Mouse (Mus musculus) hindbrain, embryonic 15.5 days (tissue): ENCODE results near the gene Syt1. TPM values are rescaled to one million over a fixed set of nuclear protein-coding genes. Genes with fewer than 3 reads are reported as not detected.

ENCODE experiments used
- ATAC-seq: fragments of 200-750 bp; cut with Nextera tagmentation; 2 replicates; pipeline ENCODE4 v1.8.0; 2017; ENCODE audit warnings: low read depth, moderate number of reproducible peaks, moderate TSS enrichment; ENCODE audit not compliant: low FRiP score
- H3K27ac ChIP-seq: fragments of 300-500 bp; sonication (generic); replicated peaks from 2 replicates; pipeline ENCODE4 v1.5.1; 2015; ENCODE audit warnings: mild to moderate bottlenecking, inconsistent platforms
- H3K27me3 ChIP-seq: fragments of 300-500 bp; sonication (generic); 2 replicates; pipeline ENCODE4 v1.6.1; 2015; ENCODE audit warnings: control low read depth, inconsistent platforms
- H3K36me3 ChIP-seq: fragments of 300-500 bp; sonication (generic); 2 replicates; pipeline ENCODE4 v1.6.1; 2015; ENCODE audit warnings: control low read depth, inconsistent platforms
- H3K4me1 ChIP-seq: fragments of 300-500 bp; sonication (generic); replicated peaks from 2 replicates; pipeline ENCODE4 v1.6.1; 2015; ENCODE audit warnings: control low read depth, inconsistent platforms
- H3K4me2 ChIP-seq: fragments of 300-500 bp; sonication (generic); 2 replicates; pipeline ENCODE4 v1.6.1; 2015; ENCODE audit warnings: moderate library complexity, mild to moderate bottlenecking, inconsistent platforms
- H3K4me3 ChIP-seq: fragments of 300-500 bp; sonication (generic); 2 replicates; pipeline ENCODE4 v1.5.1; 2015; ENCODE audit warnings: mild to moderate bottlenecking, inconsistent platforms
- H3K9ac ChIP-seq: fragments of 300-500 bp; sonication (generic); 2 replicates; pipeline ENCODE4 v1.6.1; 2015; ENCODE audit warnings: inconsistent platforms
- H3K9me3 ChIP-seq: fragments of 300-500 bp; sonication (generic); 2 replicates; pipeline ENCODE4 v1.6.1; 2016; ENCODE audit warnings: control low read depth, inconsistent platforms
- WGBS: fragments of 180-500 bp; shearing (Covaris S2); methylation state at CpG from one replicate; pipeline ENCODE4 v1.1.7; 2015; 5-methylcytosine and 5-hydroxymethylcytosine counted together
- polyA plus RNA-seq: library from polyadenylated mRNA; unstranded; fragments of >200 nt; fragmentation: Nextera tagmentation; extraction: Ambion mirVana; gene quantifications from 2 replicates; pipeline ENCODE4 v1.2.1, GENCODE M21; 2015

Gene Syt1
- polyA plus RNA-seq, 1 experiment from 2014 or later, result 131 TPM

DNA sequence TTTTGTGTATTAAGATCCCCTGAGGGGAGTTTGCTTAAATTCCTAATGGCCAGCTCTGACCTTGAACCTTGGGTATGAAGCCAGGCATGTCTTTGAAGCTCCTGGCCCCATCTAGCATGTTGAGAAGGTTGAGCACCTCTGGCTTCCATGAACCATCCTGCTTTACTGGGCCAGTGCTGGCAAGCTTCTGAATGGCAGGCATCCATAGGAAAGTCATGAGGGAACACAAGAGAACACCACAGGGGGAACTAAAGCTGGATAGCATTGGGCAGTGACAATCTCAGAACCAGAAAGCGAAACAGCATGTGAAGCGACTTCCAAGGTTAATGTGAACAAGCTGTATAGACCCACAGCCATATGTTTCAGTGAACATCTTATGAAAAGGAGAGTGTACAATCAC is 130.4 kb downstream of the Syt1 start:
- Histone ChIP-seq H3K27ac (no peak overlapping the region), H3K9ac (no peak overlapping the region), H3K4me2 (no peak overlapping the region), H3K4me3 (no peak overlapping the region), H3K36me3 (no peaks in the 10 kb centered on the region), H3K27me3 (no peaks in the 10 kb centered on the region), H3K4me1 (no peaks in the 10 kb centered on the region), H3K9me3 (no peaks in the 10 kb centered on the region)
- no peak for ATAC-seq
- 79% methylated on average over 2 of the region's 2 CpGs for WGBS

DNA sequence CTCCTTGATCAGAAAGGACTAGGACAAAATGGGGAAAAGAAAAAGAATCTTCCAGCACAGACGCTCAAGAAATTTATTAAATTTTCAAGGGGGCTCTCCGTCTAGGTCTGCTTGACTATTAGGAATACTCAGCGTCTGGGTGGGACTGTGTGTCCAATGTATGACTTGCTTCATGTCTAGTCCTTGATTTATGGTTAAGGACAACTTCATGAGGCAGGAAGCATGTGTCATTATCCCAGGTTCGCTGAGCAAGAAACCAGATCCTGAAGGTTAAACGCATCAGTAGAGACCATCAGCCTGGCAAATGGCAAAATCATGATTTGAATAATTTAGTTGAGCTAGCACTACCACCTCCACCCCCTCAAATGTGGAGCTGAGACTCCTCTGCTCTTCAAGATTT is 135.1 kb downstream of the Syt1 start:
- Histone ChIP-seq H3K4me1 (no peaks in the 10 kb centered on the region), H3K4me2 (no peak overlapping the region), H3K9ac (no peak overlapping the region), H3K27me3 (no peaks in the 10 kb centered on the region), H3K9me3 (no peaks in the 10 kb centered on the region), H3K36me3 (no peaks in the 10 kb centered on the region), H3K4me3 (no peak overlapping the region), H3K27ac (no peak overlapping the region)
- WGBS, result 79% methylated on average over 5 of the region's 5 CpGs
- ATAC-seq, result no peak

DNA sequence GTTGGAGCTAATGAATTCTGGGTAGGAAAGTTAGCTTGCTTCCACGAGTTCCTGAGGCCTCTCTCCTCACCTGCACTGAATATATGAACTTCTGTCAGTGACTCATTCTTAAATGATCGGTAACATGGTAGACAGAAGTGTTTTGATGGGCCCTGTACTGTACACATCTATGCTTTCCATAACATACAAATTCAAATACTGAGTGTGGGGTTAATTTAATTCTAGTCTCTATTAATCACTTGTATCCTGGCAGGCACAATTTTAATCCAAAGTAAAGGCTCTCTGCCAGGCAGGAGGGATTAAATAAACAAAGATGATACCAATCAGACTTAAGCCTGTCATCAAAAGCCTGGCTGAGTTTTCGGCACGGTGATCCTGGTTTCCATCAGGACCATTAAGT is 136.1 kb downstream of the Syt1 start:
- H3K4me2 ChIP-seq, result no peak overlapping the region
- no peaks in the 10 kb centered on the region for H3K9me3 ChIP-seq
- 70% methylated on average over 4 of the region's 4 CpGs for WGBS
- H3K4me3 ChIP-seq, result no peak overlapping the region
- no peaks in the 10 kb centered on the region for H3K27me3 ChIP-seq
- H3K27ac ChIP-seq, result no peak overlapping the region
- H3K4me1 ChIP-seq, result no peaks in the 10 kb centered on the region
- H3K9ac ChIP-seq, result no peak overlapping the region
- H3K36me3 ChIP-seq, result no peaks in the 10 kb centered on the region
- no peak for ATAC-seq

DNA sequence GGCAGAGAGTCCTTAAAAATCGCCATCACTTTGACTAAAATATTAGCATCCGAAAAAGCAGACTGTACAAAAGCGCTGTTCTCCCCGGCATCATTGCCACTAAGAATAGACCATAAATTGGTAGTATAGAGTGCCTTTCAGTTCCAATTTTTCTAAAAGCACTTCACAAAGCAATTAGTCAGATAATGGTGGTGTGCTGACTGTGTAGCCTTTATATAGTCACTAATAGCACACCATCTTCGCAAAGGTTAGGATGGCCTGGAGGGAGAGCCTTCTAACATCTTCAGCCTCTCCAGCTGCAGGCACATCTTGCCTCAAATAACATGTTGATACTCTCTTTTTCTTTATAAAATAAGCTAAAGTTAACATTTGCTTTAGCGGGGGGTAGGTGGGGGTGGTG is 138.4 kb downstream of the Syt1 start:
- Histone ChIP-seq H3K4me3 (no peak overlapping the region), H3K36me3 (no peaks in the 10 kb centered on the region), H3K4me2 (no peak overlapping the region), H3K27ac (no peak overlapping the region), H3K4me1 (0 out of 2 replicates have a peak, but pooled peaks cover 2% of the 10 kb centered on the region), H3K9me3 (no peaks in the 10 kb centered on the region), H3K27me3 (no peaks in the 10 kb centered on the region), H3K9ac (no peak overlapping the region)
- ATAC-seq, result no peak
- WGBS, result 79% methylated on average over 6 of the region's 6 CpGs

DNA sequence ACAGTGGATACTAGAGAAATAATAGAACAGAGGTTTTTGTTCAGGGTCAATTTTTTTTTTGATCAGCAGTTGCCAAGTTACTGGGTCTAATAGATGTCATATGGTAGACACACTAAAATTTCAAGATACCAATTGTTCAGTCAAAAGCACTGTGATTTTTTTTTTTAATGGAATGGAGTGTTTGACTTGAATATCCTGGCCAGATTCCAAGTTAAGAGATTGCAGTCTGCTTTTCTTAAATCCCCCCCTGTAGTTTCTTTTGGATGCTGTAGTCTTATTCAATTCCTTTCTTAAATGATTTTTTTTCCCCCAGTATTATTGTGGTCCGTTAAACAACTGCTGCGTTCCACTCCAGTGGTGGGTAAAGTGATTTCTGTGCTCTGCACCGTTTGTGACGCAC is 140.2 kb downstream of the Syt1 start:
- Histone ChIP-seq H3K27me3 (no peaks in the 10 kb centered on the region), H3K27ac (no peak overlapping the region), H3K9me3 (no peaks in the 10 kb centered on the region), H3K9ac (no peak overlapping the region), H3K4me1 (0 out of 2 replicates have a peak, but pooled peaks cover 5% of the 10 kb centered on the region), H3K4me2 (no peak overlapping the region), H3K4me3 (no peak overlapping the region), H3K36me3 (no peaks in the 10 kb centered on the region)
- ATAC-seq, result no peak
- 53% methylated on average over 4 of the region's 4 CpGs for WGBS

DNA sequence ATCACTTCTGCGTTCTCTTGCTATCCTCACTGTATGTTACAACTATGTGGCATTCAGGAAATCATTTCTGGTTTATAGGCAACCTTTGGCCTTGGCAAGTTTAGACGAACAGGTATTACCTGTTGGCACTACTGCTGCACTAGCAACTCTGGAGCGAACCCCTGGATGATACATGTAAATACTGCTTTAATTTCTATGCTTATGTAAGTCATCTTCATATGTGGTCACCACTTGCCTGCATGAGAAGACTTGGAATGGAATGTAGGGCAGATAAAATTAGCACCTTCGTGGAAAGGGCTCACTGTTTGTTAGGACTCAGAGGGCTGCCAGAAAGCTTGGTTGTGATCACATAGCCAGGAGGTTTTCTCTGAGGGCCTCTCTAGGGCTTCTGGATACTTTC is 142.6 kb downstream of the Syt1 start:
- no peak overlapping the region for H3K4me3 ChIP-seq
- no peak overlapping the region for H3K4me2 ChIP-seq
- H3K4me1 ChIP-seq, result 0 out of 2 replicates have a peak, but pooled peaks cover 5% of the 10 kb centered on the region
- no peaks in the 10 kb centered on the region for H3K36me3 ChIP-seq
- no peaks in the 10 kb centered on the region for H3K27me3 ChIP-seq
- whole genome bisulfite sequencing, result 86% methylated on average over 4 of the region's 4 CpGs
- ATAC-seq, result no peak
- no peaks in the 10 kb centered on the region for H3K9me3 ChIP-seq
- no peak overlapping the region for H3K27ac ChIP-seq
- H3K9ac ChIP-seq, result no peak overlapping the region

DNA sequence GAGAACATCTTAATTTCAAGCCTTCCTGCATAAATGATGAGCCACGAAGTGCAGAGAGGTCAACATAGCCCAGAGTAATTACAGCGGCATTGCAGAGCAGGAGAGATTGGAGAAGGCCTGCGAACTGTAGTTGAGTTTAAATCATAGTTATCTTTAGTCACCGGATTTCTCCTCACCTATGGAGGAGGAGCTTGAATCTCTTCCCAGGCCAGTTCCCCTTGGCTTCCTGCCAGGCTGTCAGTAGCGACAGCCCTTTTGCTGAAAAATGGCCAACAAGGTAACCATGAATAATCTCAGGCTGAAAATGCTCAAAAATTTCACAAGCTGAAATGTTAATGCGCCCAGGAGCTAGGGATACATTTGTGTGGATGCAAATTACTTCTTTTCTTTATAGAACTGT is 143.6 kb downstream of the Syt1 start:
- Histone ChIP-seq H3K27ac (no peak overlapping the region), H3K9ac (no peak overlapping the region), H3K4me1 (0 out of 2 replicates have a peak, but pooled peaks cover 5% of the 10 kb centered on the region), H3K36me3 (no peaks in the 10 kb centered on the region), H3K27me3 (no peaks in the 10 kb centered on the region), H3K9me3 (no peaks in the 10 kb centered on the region), H3K4me3 (no peak overlapping the region), H3K4me2 (no peak overlapping the region)
- WGBS, result 66% methylated on average over 6 of the region's 6 CpGs
- ATAC-seq, result no peak

DNA sequence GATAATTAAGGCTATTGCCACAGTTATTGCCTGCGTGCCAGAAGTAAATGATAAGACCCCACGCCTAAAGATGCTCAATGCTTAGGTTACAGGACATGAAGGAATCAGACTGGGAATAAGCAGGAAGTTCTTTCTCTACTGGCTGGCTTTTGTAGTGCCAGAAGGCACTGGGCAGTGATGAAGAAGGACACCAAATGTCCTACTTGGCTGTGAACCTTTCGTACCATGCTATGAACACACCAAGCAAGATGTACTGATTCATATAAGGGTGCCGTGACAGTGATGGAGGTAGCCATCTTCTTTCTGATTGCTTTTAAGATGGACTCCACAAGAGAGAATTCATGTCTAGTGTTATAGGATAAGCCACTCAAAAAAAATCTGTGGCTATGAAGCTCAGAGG is 145.2 kb downstream of the Syt1 start:
- H3K4me3 ChIP-seq, result no peak overlapping the region
- H3K9ac ChIP-seq, result no peak overlapping the region
- no peaks in the 10 kb centered on the region for H3K36me3 ChIP-seq
- H3K27me3 ChIP-seq, result no peaks in the 10 kb centered on the region
- no peak overlapping the region for H3K27ac ChIP-seq
- H3K4me2 ChIP-seq, result no peak overlapping the region
- no peaks in the 10 kb centered on the region for H3K9me3 ChIP-seq
- 0 out of 2 replicates have a peak, but pooled peaks cover 5% of the 10 kb centered on the region for H3K4me1 ChIP-seq
- no peak for ATAC-seq
- WGBS, result 94% methylated on average over 4 of the region's 4 CpGs

DNA sequence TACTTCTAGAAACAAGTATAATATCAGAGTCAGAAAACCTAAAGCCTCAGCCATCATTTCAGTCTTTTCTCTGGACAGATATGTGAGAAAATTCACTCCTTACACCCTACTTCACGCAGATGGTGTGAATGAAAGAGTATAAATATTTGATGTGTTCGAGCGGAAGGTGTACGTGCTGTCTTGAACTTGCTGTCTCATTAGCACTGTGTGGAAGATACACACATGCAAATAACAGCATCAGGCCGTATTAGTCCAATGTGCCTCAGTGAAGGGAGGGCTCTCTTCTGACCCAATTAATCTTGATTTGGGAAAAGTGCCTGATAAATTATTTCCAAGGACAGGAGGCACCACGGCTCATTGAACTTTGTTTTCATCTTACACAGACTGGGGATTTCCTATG is 154.8 kb downstream of the Syt1 start:
- no peak for ATAC-seq
- WGBS, result 67% methylated on average over 6 of the region's 6 CpGs
- Histone ChIP-seq H3K9ac (no peak overlapping the region), H3K4me2 (no peak overlapping the region), H3K9me3 (no peaks in the 10 kb centered on the region), H3K27ac (no peak overlapping the region), H3K4me1 (no peaks in the 10 kb centered on the region), H3K27me3 (no peaks in the 10 kb centered on the region), H3K36me3 (no peaks in the 10 kb centered on the region), H3K4me3 (no peak overlapping the region)

DNA sequence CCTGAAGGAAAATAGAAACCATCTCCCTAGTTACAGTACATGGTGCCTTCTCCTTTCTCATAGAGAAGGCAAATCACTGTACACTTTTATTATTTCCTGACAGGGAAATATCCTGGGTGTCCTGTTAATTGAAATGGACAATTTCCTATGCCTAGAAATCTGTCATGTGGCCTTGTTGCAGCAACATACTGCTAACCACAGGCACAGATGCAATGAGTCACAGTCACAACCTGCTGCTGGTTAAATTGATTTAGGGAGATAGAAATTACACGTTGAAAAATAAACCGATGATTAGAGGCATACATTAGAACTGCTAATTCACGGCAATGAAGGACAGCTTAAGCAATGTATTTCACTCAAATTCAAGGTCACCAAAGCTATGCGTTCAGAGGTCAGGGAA is 158.0 kb downstream of the Syt1 start:
- no peak overlapping the region for H3K27ac ChIP-seq
- no peaks in the 10 kb centered on the region for H3K27me3 ChIP-seq
- no peak overlapping the region for H3K4me3 ChIP-seq
- H3K4me2 ChIP-seq, result no peak overlapping the region
- H3K9me3 ChIP-seq, result no peaks in the 10 kb centered on the region
- H3K4me1 ChIP-seq, result no peaks in the 10 kb centered on the region
- WGBS, result 68% methylated on average over 4 of the region's 4 CpGs
- no peaks in the 10 kb centered on the region for H3K36me3 ChIP-seq
- ATAC-seq, result no peak
- no peak overlapping the region for H3K9ac ChIP-seq

DNA sequence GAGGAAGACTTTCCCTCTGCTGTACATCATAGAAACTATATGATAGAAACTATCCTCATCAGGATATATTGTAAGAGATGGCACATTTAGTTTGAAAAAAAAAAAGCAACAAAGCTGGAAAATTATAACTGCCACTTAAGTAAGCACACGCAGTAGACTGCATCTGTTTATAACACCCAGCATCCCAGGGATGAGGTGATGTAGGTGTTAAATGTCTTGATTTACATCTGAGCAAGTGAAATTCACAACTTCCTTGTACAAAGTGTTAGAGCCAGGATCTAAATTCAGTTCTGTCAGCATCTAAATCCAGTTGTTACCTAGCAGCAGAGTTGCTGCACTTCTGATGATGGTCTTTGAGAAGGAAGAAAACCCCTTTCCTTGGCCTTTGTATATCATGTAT is 173.3 kb downstream of the Syt1 start:
- Histone ChIP-seq H3K27me3 (no peaks in the 10 kb centered on the region), H3K27ac (no peak overlapping the region), H3K4me1 (0 out of 2 replicates have a peak, but pooled peaks cover under 1% of the 10 kb centered on the region), H3K9ac (no peak overlapping the region), H3K4me2 (no peak overlapping the region), H3K4me3 (no peak overlapping the region), H3K36me3 (no peaks in the 10 kb centered on the region), H3K9me3 (no peaks in the 10 kb centered on the region)
- 98% methylated on average over 1 of the region's 1 CpGs for WGBS
- ATAC-seq, result no peak

DNA sequence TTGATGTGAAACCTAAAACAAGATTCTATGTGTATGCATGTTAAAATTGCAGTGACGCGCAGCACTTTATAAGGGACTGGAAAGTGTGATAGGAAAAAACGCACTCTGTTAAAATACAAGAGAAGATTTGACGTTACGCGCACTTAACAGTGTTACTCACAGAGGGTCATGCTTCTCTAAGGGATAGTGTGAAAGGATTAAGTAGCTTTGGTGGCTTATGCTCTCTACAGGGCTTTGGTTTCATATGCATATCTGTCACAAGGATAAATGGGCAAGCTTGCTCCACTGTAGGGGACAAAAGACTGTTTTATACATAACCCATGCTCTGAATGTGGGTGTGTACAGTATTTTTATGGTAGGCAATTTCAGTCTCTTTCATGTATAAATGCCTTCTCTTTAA is 178.5 kb downstream of the Syt1 start:
- Histone ChIP-seq H3K36me3 (no peaks in the 10 kb centered on the region), H3K4me1 (peaks cover 3% of the 10 kb centered on the region; the same call in 1 of the 2 replicates), H3K27me3 (no peaks in the 10 kb centered on the region), H3K9ac (no peak overlapping the region), H3K4me3 (no peak overlapping the region), H3K27ac (peak overlapping the region; percentile 53; the same call in 1 of the 2 replicates), H3K4me2 (peak overlapping the region; percentile 21; the same call in 1 of the 2 replicates), H3K9me3 (no peaks in the 10 kb centered on the region)
- 67% methylated on average over 6 of the region's 6 CpGs for WGBS
- peak; percentile 45; the same call in 1 of the 2 replicates for ATAC-seq

DNA sequence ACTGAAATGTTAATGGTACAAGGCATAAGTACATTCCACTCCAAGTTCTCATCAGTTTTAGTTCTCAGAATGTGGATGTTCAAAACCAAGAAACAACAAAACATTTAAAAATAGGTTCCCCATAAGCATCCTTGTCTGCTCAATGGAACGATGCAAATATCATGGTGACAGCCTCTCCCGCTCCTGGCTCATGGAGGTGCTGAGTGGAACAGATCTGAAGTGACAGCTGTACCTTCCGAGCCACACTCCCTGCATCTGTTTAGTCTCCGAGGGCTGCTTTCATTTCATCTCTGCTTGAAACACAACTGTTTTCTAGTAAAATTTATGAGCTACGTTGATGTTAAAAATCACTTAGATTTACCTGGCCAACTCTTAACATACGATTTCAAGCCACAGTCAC is 179.0 kb downstream of the Syt1 start:
- no peaks in the 10 kb centered on the region for H3K36me3 ChIP-seq
- ATAC-seq, result no peak
- peaks cover 3% of the 10 kb centered on the region; the same call in 1 of the 2 replicates for H3K4me1 ChIP-seq
- H3K4me3 ChIP-seq, result no peak overlapping the region
- H3K27me3 ChIP-seq, result no peaks in the 10 kb centered on the region
- no peaks in the 10 kb centered on the region for H3K9me3 ChIP-seq
- peak overlapping the region; percentile 45; the same call in 1 of the 2 replicates for H3K27ac ChIP-seq
- H3K9ac ChIP-seq, result no peak overlapping the region
- 54% methylated on average over 6 of the region's 6 CpGs for WGBS
- H3K4me2 ChIP-seq, result 0 out of 2 replicates have a peak overlapping the region, but pooled peaks have one; percentile 21
